9 mouse cellular contexts compared by ENCODE assay signal in the genomic region with DNA sequence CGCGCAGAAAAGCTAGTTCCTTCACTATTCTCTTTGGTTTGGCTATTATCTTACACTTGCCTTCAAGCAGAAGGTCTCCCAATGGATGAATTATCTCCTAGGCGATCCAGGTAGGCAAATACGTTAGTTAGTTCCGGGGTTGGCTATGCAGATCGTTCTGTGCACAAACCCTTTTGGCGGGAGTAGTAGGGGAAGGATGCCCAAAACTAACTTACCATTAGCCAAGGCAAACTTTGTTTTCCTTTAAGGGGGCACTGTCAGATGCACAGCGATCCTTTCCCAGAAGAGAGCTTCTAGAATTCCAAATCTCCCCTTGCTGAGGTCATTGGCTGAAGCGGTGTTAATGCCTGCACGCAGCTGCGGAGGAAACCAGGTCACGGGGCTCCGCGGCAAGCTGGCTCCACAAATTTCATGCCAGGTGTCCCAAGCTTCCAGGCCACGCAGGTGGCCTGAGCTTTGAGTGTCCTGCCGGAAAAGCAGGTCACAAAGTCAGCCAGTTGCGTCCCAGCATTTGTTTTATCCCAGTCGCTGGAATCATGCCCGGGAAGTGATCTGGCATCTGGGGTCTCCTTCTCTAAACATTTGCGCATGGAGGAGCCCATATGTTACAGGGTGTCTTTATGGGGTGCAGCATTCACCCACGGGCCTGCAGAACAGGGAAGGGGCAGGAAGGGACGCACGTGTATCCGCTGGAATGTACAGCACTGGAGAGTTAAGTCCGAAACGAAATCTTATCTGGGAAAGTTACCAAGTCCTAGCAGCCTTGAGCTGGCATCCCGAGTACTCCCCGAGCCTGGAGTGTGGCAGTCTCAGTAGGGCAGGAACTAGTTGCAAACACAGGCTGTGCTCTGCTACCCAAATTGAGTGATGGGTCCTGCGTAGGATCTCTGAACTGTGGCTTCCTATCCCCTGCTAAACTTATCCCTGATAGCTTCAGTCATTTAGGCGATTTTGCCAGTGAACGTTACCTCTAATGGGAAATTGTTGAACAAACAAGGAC. TPM values are rescaled to one million over a fixed set of nuclear protein-coding genes. Genes with fewer than 3 reads are reported as not detected.
DNase-seq lines count a peak whose midpoint lies in the region; ATAC-seq lines count a peak whose summit lies in the region.
"Had no signal": no experiment of that assay in that cellular context is flagged by ENCODE, and none has a peak within 500 bp of the region (broad histone marks: within the 10 kb centered on the region; RNA-seq: fewer than 3 reads in every experiment).

No protein-coding gene starts in this region.

- H3K27ac ChIP-seq in kidney, embryonic 15.5 days: no peak overlapping the region
- no peak overlapping the region for H3K27ac ChIP-seq in forebrain, embryonic 16.5 days (ENCODE audit: low read length)
- no peak overlapping the region for H3K27ac ChIP-seq in midbrain, embryonic 16.5 days (ENCODE audit: low read length)
- H3K27ac ChIP-seq: macrophage had no signal

- 1% methylated on average over 31 of the region's 31 CpGs for WGBS in kidney, embryonic 15.5 days
- 1% methylated on average over 31 of the region's 31 CpGs for WGBS in forebrain, embryonic 16.5 days
- 2% methylated on average over 31 of the region's 31 CpGs for WGBS in midbrain, embryonic 16.5 days

- H3K9ac ChIP-seq in kidney, embryonic 15.5 days: no peak overlapping the region
- H3K9ac ChIP-seq in forebrain, embryonic 16.5 days (replicated peaks; ENCODE audit: low read depth, low read length): no peak overlapping the region
- no peak overlapping the region for H3K9ac ChIP-seq in midbrain, embryonic 16.5 days (ENCODE audit: low read depth, low read length)

- no peaks in the 10 kb centered on the region for H3K9me3 ChIP-seq in kidney, embryonic 15.5 days (replicated peaks)
- H3K9me3 ChIP-seq in forebrain, embryonic 16.5 days (ENCODE audit: control insufficient read depth, low read length): no peaks in the 10 kb centered on the region
- H3K9me3 ChIP-seq in midbrain, embryonic 16.5 days (replicated peaks; ENCODE audit: control insufficient read depth, low read length, poor library complexity, severe bottlenecking): no peaks in the 10 kb centered on the region

- peaks cover 94% of the 10 kb centered on the region for H3K27me3 ChIP-seq in kidney, embryonic 15.5 days
- peaks cover 38% of the 10 kb centered on the region for H3K27me3 ChIP-seq in forebrain, embryonic 16.5 days (replicated peaks; ENCODE audit: control insufficient read depth, insufficient read depth, low read length)
- H3K27me3 ChIP-seq in midbrain, embryonic 16.5 days (ENCODE audit: control insufficient read depth, insufficient read depth, low read depth, low read length): peaks cover 34% of the 10 kb centered on the region

- H3K36me3 ChIP-seq in kidney, embryonic 15.5 days: no peaks in the 10 kb centered on the region
- no peaks in the 10 kb centered on the region for H3K36me3 ChIP-seq in forebrain, embryonic 16.5 days (ENCODE audit: control insufficient read depth, insufficient read depth)
- no peaks in the 10 kb centered on the region for H3K36me3 ChIP-seq in midbrain, embryonic 16.5 days (ENCODE audit: control insufficient read depth, insufficient read depth, low read length)

- peak overlapping the region; percentile 43 for H3K4me2 ChIP-seq in kidney, embryonic 15.5 days
- peak overlapping the region; percentile 38 for H3K4me2 ChIP-seq in forebrain, embryonic 16.5 days (ENCODE audit: low read length)
- H3K4me2 ChIP-seq in midbrain, embryonic 16.5 days (ENCODE audit: low read length): peak overlapping the region; percentile 29

- peak overlapping the region; percentile 17; the same call in 1 of the 2 replicates for H3K4me3 ChIP-seq in kidney, embryonic 15.5 days (replicated peaks)
- peak overlapping the region; percentile 15; the same call in 1 of the 2 replicates for H3K4me3 ChIP-seq in forebrain, embryonic 16.5 days (replicated peaks; ENCODE audit: low read length)
- H3K4me3 ChIP-seq in midbrain, embryonic 16.5 days (ENCODE audit: low read depth, low read length): no peak overlapping the region

- DNase-seq in kidney, postnatal 36 days: no peak
- peak; percentile 66 for DNase-seq in cerebellum, adult 9-10 months
- DNase-seq in T-cell, adult 2 months (ENCODE audit: low spot score): no peak
- no peak for DNase-seq in thymus, adult 18-20 months
- DNase-seq in thymus, postnatal 10 days (ENCODE audit: low spot score in 2 of 2): no peak

- H3K4me1 ChIP-seq in kidney, embryonic 15.5 days: peaks cover 32% of the 10 kb centered on the region
- peaks cover 28% of the 10 kb centered on the region for H3K4me1 ChIP-seq in forebrain, embryonic 16.5 days (replicated peaks; ENCODE audit: control insufficient read depth, insufficient read depth, low read length)
- H3K4me1 ChIP-seq in midbrain, embryonic 16.5 days (ENCODE audit: control insufficient read depth, insufficient read depth, low read length): peaks cover 14% of the 10 kb centered on the region

- no peak for ATAC-seq in kidney, embryonic 15.5 days (replicated peaks; ENCODE audit: low FRiP score)
- no peak for ATAC-seq in forebrain, embryonic 16.5 days
- ATAC-seq in midbrain, embryonic 16.5 days: no peak

RNA-seq across cellular contexts. Expression of a gene that starts 22.5 kb away (rescaled TPM):
- 0.08 TPM in 1 of 2 replicates, not detected in the other for polyA plus RNA-seq in kidney, embryonic 15.5 days (2015; fragmentation: Nextera tagmentation; extraction: Ambion mirVana)
- polyA plus RNA-seq in forebrain, embryonic 16.5 days (2015; fragmentation: Nextera tagmentation; extraction: Ambion mirVana): 6.4 and 7.1 TPM in 2 replicates
- 1.5 and 1.7 TPM in 2 replicates for polyA plus RNA-seq in midbrain, embryonic 16.5 days (2015; fragmentation: Nextera tagmentation; extraction: Ambion mirVana)
- polyA plus RNA-seq: macrophage had no signal
